Mouse (Mus musculus): ENCODE measurements at regions not wholly inside any gene's neighbourhood (a gene's known extent, or its start where the extent isn't known, plus 50 kb on each side); places are given as distances from the start of the nearest gene placed in this dataset.

DNA sequence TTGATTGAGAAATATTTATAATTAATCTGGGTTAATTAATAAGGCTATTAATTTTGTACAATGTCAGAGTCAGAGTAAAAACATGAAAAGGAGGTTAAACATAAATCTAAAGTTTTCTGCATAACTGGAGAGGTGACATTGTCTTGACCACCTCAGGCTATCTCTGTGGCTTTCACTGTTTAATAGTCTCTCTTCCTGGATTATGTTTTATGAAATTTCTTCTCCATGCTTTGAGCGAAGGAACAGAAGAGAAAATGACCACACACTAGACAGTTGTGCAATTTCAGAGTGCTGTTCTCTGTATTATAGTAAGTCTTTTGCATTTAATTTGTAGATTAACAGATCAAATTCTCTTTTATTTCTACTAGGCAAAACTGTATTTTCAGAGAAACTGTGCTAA, 239.3 kb upstream of the C030005K15Rik start:
- no peak for TF ChIP-seq EP300 (optimal IDR thresholded peaks at IDR 0.05)
- no peak for TF ChIP-seq CTCF (IDR thresholded peaks at IDR 0.05; ENCODE audit: low read depth)
- Histone ChIP-seq H3K4me1 (replicated peaks; ENCODE audit: control insufficient read depth, insufficient read depth) (no peaks in the 10 kb centered on the region), H3K27ac (replicated peaks) (no peak overlapping the region), H3K36me3 (ENCODE audit: control insufficient read depth, insufficient read depth, low read length) (no peaks in the 10 kb centered on the region), H3K4me2 (replicated peaks; ENCODE audit: low read depth) (no peak overlapping the region), H3K4me3 (ENCODE audit: low read depth, low read length) (no peak overlapping the region), H3K27me3 (ENCODE audit: control insufficient read depth, insufficient read depth, low read length) (no peaks in the 10 kb centered on the region), H3K9me3 (ENCODE audit: control insufficient read depth, low read length) (no peaks in the 10 kb centered on the region), H3K9ac (ENCODE audit: low read length) (no peak overlapping the region)
- ATAC-seq (ENCODE audit: low FRiP score, low TSS enrichment), result no peak
- DNase-seq (ENCODE audit: low spot score), result no peak
- WGBS, result 78% methylated on average over 1 of the region's 1 CpGs

DNA sequence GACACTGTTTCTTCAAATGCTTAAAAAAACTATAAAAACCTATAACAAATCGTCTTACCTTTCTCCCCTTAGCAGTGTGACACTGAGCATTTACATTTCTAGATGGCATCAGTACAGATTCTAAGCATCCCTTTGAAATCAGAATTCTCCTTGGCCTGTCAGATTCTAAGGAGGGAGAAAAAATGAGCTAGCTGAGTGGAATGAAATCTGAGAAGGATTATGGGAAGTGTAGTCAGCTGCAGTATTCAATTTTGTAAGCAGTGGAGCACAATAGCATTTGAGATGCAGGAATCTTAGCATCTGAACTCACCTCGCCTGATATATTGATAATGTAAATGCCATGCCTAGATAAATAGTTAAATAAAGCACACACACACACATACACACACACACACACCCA, 240.4 kb upstream of the C030005K15Rik start:
- Histone ChIP-seq H3K27me3 (ENCODE audit: control insufficient read depth, insufficient read depth, low read length) (no peaks in the 10 kb centered on the region), H3K4me1 (replicated peaks; ENCODE audit: control insufficient read depth, insufficient read depth) (no peaks in the 10 kb centered on the region), H3K36me3 (ENCODE audit: control insufficient read depth, insufficient read depth, low read length) (no peaks in the 10 kb centered on the region), H3K4me2 (replicated peaks; ENCODE audit: low read depth) (no peak overlapping the region), H3K27ac (replicated peaks) (no peak overlapping the region), H3K9me3 (ENCODE audit: control insufficient read depth, low read length) (no peaks in the 10 kb centered on the region), H3K4me3 (ENCODE audit: low read depth, low read length) (no peak overlapping the region), H3K9ac (ENCODE audit: low read length) (no peak overlapping the region)
- DNase-seq (ENCODE audit: low spot score) (no peak), ATAC-seq (ENCODE audit: low FRiP score, low TSS enrichment) (no peak)
- TF ChIP-seq CTCF (IDR thresholded peaks at IDR 0.05; ENCODE audit: low read depth) (no peak), EP300 (optimal IDR thresholded peaks at IDR 0.05) (no peak)
- 56% methylated on average over 2 of the region's 2 CpGs for WGBS

- TF ChIP-seq CTCF (IDR thresholded peaks at IDR 0.05; ENCODE audit: low read depth), result no peak
- no peak for TF ChIP-seq EP300 (optimal IDR thresholded peaks at IDR 0.05)
- no peaks in the 10 kb centered on the region for H3K4me1 ChIP-seq (replicated peaks; ENCODE audit: control insufficient read depth, insufficient read depth)
- WGBS, result 41% methylated on average over 4 of the region's 4 CpGs
- H3K4me3 ChIP-seq (ENCODE audit: low read depth, low read length), result no peak overlapping the region
- DNase-seq (ENCODE audit: low spot score) (no peak), ATAC-seq (ENCODE audit: low FRiP score, low TSS enrichment) (no peak)
- H3K9me3 ChIP-seq (ENCODE audit: control insufficient read depth, low read length), result no peaks in the 10 kb centered on the region
- no peaks in the 10 kb centered on the region for H3K36me3 ChIP-seq (ENCODE audit: control insufficient read depth, insufficient read depth, low read length)
- H3K27ac ChIP-seq (replicated peaks), result no peak overlapping the region
- H3K27me3 ChIP-seq (ENCODE audit: control insufficient read depth, insufficient read depth, low read length), result no peaks in the 10 kb centered on the region
- H3K9ac ChIP-seq (ENCODE audit: low read length), result no peak overlapping the region
- H3K4me2 ChIP-seq (replicated peaks; ENCODE audit: low read depth), result no peak overlapping the region
Measured at GRCm38 (mm10) chr10:98007037-98007436, 280.5 kb upstream of the C030005K15Rik start.

DNA sequence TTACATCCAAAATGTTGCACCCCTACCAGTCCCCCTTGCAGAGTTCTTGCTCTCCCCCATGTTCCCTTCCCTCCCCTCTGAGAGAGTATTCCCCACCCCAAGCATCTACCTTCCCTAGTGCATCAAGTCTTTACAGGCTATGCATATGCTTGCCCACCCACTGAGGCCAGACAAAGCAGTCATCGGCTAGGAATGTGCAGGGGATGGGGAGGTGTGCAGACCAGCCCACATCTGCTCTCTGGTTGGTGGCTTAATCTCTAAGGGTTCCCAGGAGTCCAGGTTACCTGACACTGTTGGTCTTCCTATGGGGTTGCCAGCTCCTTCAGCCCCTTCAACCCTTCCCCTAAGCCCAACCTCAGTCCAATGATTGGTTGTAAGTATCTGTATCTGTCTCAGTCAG, 281.8 kb upstream of the C030005K15Rik start:
- H3K9me3 ChIP-seq (ENCODE audit: control insufficient read depth, low read length), result no peaks in the 10 kb centered on the region
- ATAC-seq (ENCODE audit: low FRiP score, low TSS enrichment) (no peak), DNase-seq (ENCODE audit: low spot score) (no peak)
- H3K36me3 ChIP-seq (ENCODE audit: control insufficient read depth, insufficient read depth, low read length), result no peaks in the 10 kb centered on the region
- no peaks in the 10 kb centered on the region for H3K27me3 ChIP-seq (ENCODE audit: control insufficient read depth, insufficient read depth, low read length)
- WGBS, result 36% methylated on average over 1 of the region's 1 CpGs
- H3K27ac ChIP-seq (replicated peaks), result no peak overlapping the region
- H3K4me3 ChIP-seq (ENCODE audit: low read depth, low read length), result no peak overlapping the region
- no peaks in the 10 kb centered on the region for H3K4me1 ChIP-seq (replicated peaks; ENCODE audit: control insufficient read depth, insufficient read depth)
- H3K4me2 ChIP-seq (replicated peaks; ENCODE audit: low read depth), result no peak overlapping the region
- TF ChIP-seq EP300 (optimal IDR thresholded peaks at IDR 0.05) (no peak), CTCF (IDR thresholded peaks at IDR 0.05; ENCODE audit: low read depth) (no peak)
- H3K9ac ChIP-seq (ENCODE audit: low read length), result no peak overlapping the region

GRCm38 (mm10) chr10:98012916-98013315, 286.4 kb upstream of the C030005K15Rik start:
- Histone ChIP-seq H3K4me2 (replicated peaks; ENCODE audit: low read depth) (no peak overlapping the region), H3K9me3 (ENCODE audit: control insufficient read depth, low read length) (no peaks in the 10 kb centered on the region), H3K27me3 (ENCODE audit: control insufficient read depth, insufficient read depth, low read length) (no peaks in the 10 kb centered on the region), H3K4me1 (replicated peaks; ENCODE audit: control insufficient read depth, insufficient read depth) (no peaks in the 10 kb centered on the region), H3K27ac (replicated peaks) (no peak overlapping the region), H3K9ac (ENCODE audit: low read length) (no peak overlapping the region), H3K4me3 (ENCODE audit: low read depth, low read length) (no peak overlapping the region), H3K36me3 (ENCODE audit: control insufficient read depth, insufficient read depth, low read length) (no peaks in the 10 kb centered on the region)
- ATAC-seq (ENCODE audit: low FRiP score, low TSS enrichment) (no peak), DNase-seq (ENCODE audit: low spot score) (no peak)
- TF ChIP-seq CTCF (IDR thresholded peaks at IDR 0.05; ENCODE audit: low read depth) (no peak), EP300 (optimal IDR thresholded peaks at IDR 0.05) (no peak)
- 74% methylated on average over 2 of the region's 2 CpGs for WGBS

GRCm38 (mm10) chr10:98014985-98015902, 288.7 kb upstream of the C030005K15Rik start:
- no peak for DNase-seq (ENCODE audit: low spot score)
- ATAC-seq (ENCODE audit: low FRiP score, low TSS enrichment), result no peak
- WGBS, result 64% methylated on average over 10 of the region's 10 CpGs

More at GRCm38 (mm10) chr10:98014985-98015902, 288.7 kb upstream of the C030005K15Rik start:
- Histone ChIP-seq H3K4me2 (replicated peaks; ENCODE audit: low read depth) (no peak overlapping the region), H3K36me3 (ENCODE audit: control insufficient read depth, insufficient read depth, low read length) (no peaks in the 10 kb centered on the region), H3K4me1 (replicated peaks; ENCODE audit: control insufficient read depth, insufficient read depth) (no peaks in the 10 kb centered on the region), H3K27me3 (ENCODE audit: control insufficient read depth, insufficient read depth, low read length) (no peaks in the 10 kb centered on the region), H3K9me3 (ENCODE audit: control insufficient read depth, low read length) (no peaks in the 10 kb centered on the region), H3K9ac (ENCODE audit: low read length) (no peak overlapping the region), H3K27ac (replicated peaks) (no peak overlapping the region), H3K4me3 (ENCODE audit: low read depth, low read length) (no peak overlapping the region)
- no peak for TF ChIP-seq CTCF (IDR thresholded peaks at IDR 0.05; ENCODE audit: low read depth)
- TF ChIP-seq EP300 (optimal IDR thresholded peaks at IDR 0.05), result no peak
